Mouse (Mus musculus) spleen, adult 2 months (tissue): ENCODE data around the gene Htr7. TPM values are rescaled to one million over a fixed set of nuclear protein-coding genes. Genes with fewer than 3 reads are reported as not detected.

Experiments
- DNase-seq, 2 experiments: peaks; one replicate each; pipeline versions ENCODE4 v3.0.0 to v3.0.0-alpha.2; 2012 to 2021; ENCODE audit warnings: low spot score in 2 of 2, low read depth in 1 of 2
- H3K27ac ChIP-seq: fragments of 200-500 bp; 2 replicates; pipeline ENCODE4 v1.5.1; 2012; ENCODE audit warnings: low read length, inconsistent platforms; ENCODE audit not compliant: insufficient read depth
- H3K27me3 ChIP-seq: fragments of 200-500 bp; 2 replicates; pipeline ENCODE4 v1.6.1; 2012; ENCODE audit warnings: mild to moderate bottlenecking, moderate library complexity, low read length, inconsistent platforms; ENCODE audit not compliant: control insufficient read depth, insufficient read depth
- H3K36me3 ChIP-seq: fragments of 200-500 bp; 2 replicates; pipeline ENCODE4 v1.6.1; 2012; ENCODE audit warnings: mild to moderate bottlenecking, low read length, inconsistent platforms; ENCODE audit not compliant: control insufficient read depth, insufficient read depth
- H3K4me1 ChIP-seq: fragments of 200-500 bp; 2 replicates; pipeline ENCODE4 v1.6.1; 2011; ENCODE audit warnings: inconsistent platforms; ENCODE audit not compliant: control insufficient read depth, insufficient read depth, insufficient read length
- H3K4me3 ChIP-seq: fragments of 200-500 bp; 2 replicates; pipeline ENCODE4 v1.5.1; 2011; ENCODE audit warnings: mild to moderate bottlenecking, inconsistent platforms; ENCODE audit not compliant: insufficient read depth, insufficient read length; ENCODE audit errors: extremely low read depth
- CTCF ChIP-seq: fragments of 200-500 bp; IDR thresholded peaks from 2 replicates; pipeline ENCODE4 v1.5.1; 2011; ENCODE audit warnings: mild to moderate bottlenecking, inconsistent platforms; ENCODE audit not compliant: insufficient read depth, insufficient read length, insufficient replicate concordance; ENCODE audit errors: extremely low read depth
- POLR2A ChIP-seq: fragments of 200-500 bp; IDR thresholded peaks from 2 replicates; pipeline ENCODE4 v1.6.1; 2011; ENCODE audit warnings: low read depth, low read length, inconsistent platforms
- WGBS: fragments of 180-500 bp; shearing (Covaris S2); methylation state at CpG from one replicate; pipeline ENCODE4 v1.1.7; 2018; 5-methylcytosine and 5-hydroxymethylcytosine counted together
- polyA plus RNA-seq: library from polyadenylated mRNA; depleted of rRNA; stranded (reverse); fragments of >200 nt; gene quantifications from 2 replicates; pipeline ENCODE4 v1.2.3, GENCODE M21; 2012; rRNA removed

The Htr7 gene
- polyA plus RNA-seq, 1 experiment: 0.75 TPM

DNA sequence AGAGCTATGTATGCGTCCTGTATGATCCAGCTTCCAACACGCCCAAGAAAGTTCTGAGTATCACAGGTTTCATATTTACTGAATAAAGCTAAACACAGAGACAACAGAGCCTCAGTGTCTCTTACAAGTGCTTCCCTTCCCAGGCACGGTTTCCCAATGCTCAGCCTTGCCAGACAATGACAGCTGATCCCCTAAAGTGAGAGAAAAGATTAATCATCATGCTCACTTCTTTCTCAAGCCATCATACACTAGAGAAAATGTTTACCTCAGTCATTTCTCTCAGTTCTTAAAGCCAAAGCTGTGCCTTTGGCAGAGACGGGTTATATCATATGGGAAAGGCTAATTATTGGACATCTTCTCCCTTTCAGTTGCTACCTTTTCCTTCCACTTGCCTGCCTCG lies 99.7 kb downstream of the Htr7 start:
- Histone ChIP-seq H3K27ac (no peak overlapping the region), H3K4me3 (no peak overlapping the region), H3K4me1 (no peaks in the 10 kb centered on the region), H3K36me3 (no peaks in the 10 kb centered on the region), H3K27me3 (no peaks in the 10 kb centered on the region)
- 71% methylated on average over 5 of the region's 5 CpGs for WGBS
- TF ChIP-seq CTCF: no peak
- no peak for TF ChIP-seq POLR2A
- DNase-seq: no peak

DNA sequence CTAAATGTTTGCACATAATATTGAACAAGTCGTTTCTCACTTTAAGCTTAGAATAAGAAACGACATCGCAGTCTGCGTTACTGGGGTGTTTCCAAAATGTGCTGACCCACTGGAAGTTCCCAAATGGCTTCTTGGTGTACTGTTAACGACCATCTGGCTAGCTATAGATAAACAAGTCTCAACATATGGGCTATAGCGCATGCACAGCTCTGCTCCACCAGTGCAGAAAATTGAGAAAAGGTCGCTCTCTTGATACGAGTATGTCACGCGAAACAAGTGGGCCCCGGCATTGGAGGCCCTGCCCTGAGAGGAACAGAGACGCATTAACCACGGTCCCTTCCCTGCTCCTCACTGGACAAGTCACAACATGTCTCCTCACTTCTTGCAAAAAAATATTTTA lies 101.6 kb downstream of the Htr7 start:
- Histone ChIP-seq H3K27me3 (no peaks in the 10 kb centered on the region), H3K36me3 (no peaks in the 10 kb centered on the region), H3K4me3 (no peak overlapping the region), H3K27ac (no peak overlapping the region), H3K4me1 (no peaks in the 10 kb centered on the region)
- no peak for DNase-seq
- WGBS: 91% methylated on average over 13 of the region's 13 CpGs
- TF ChIP-seq CTCF (no peak), POLR2A (no peak)

DNA sequence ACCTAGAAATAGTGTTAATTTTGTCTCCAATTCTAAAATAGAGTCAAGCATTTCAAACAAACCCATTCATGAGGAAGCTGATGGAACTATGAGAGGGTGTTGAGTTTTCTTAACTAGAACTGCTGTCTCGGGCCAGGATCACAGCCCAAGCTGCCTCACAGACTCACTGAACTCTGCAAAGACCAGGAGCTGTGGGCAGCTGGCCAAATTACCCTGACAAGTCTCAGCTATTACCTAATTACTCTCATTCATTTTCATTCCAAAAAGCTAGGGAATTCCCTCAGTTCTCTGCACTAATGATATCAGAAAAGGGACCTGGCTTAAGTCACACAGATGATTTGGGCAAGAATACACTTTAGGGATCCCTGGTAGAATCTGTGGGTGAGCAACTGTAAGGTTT lies 107.4 kb downstream of the Htr7 start:
- H3K4me1 ChIP-seq: no peaks in the 10 kb centered on the region
- H3K27ac ChIP-seq: no peak overlapping the region
- H3K4me3 ChIP-seq: no peak overlapping the region
- H3K27me3 ChIP-seq: no peaks in the 10 kb centered on the region
- no peaks in the 10 kb centered on the region for H3K36me3 ChIP-seq
- 48% methylated on average over 1 of the region's 1 CpGs for WGBS
- DNase-seq: no peak
- TF ChIP-seq CTCF: no peak
- no peak for TF ChIP-seq POLR2A

DNA sequence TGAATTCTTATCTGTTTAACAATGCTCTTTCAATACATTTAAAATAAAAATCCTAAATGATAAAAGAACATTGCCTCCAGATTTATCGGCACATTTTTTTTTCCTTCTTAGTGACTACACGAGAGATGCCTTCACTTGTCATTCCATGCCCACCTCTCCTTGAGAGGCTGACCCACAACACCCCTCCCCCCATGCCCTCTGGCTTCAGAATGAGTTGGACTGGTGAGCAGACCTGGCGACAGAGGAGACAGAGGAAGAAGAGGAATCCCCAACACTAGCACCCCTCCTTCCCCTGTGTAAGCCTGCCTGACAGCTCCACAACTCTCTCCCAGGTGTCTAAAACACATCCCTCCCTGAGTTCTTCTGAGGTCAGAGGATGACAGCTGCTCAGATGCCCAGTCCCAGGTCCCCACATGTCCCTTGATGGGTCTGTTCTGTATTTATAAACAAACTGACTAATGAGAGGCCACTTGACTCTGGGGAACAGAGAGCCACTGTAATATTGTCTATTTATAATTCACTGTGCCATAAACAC lies 132.3 kb downstream of the Htr7 start:
- no peaks in the 10 kb centered on the region for H3K27me3 ChIP-seq
- no peak for DNase-seq
- no peak overlapping the region for H3K27ac ChIP-seq
- TF ChIP-seq CTCF: no peak
- TF ChIP-seq POLR2A: no peak
- H3K36me3 ChIP-seq: no peaks in the 10 kb centered on the region
- H3K4me3 ChIP-seq: no peak overlapping the region
- H3K4me1 ChIP-seq: no peaks in the 10 kb centered on the region
- 61% methylated on average over 3 of the region's 3 CpGs for WGBS

DNA sequence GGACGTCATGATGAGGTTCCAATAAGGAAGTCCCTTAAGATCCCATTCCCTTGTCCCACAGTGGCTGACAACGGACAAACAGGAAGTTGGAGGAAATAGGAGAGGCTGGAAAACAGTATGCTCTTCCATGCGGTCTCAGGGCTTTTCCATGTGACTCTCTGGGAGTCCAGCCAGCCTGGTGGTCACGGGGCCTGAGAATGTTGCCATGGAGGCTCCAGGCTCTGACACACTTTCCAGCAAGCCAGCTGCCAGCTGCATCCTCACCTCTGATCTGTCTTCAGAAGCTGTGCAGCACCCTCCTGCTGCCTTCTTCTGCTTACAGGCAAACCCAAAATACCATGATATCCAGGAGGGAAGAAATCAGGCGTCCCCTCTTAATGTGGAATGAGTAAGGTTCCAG lies 132.9 kb downstream of the Htr7 start:
- no peak for DNase-seq
- Histone ChIP-seq H3K27me3 (no peaks in the 10 kb centered on the region), H3K36me3 (no peaks in the 10 kb centered on the region), H3K4me3 (no peak overlapping the region), H3K27ac (no peak overlapping the region), H3K4me1 (no peaks in the 10 kb centered on the region)
- TF ChIP-seq POLR2A (no peak), CTCF (no peak)
- WGBS: 34% methylated on average over 5 of the region's 5 CpGs

Other genes with a start within 250 kb of the Htr7 start
- gene Rpp30, start 26.2 kb upstream of the Htr7 start, polyA plus RNA-seq: 1.4 TPM in 2 replicates
- 0.13 TPM in 1 of 2 replicates, not detected in the other for gene Ankrd1, start 62.6 kb upstream of the Htr7 start, polyA plus RNA-seq